Mouse (Mus musculus) MEL (cell line): Measurements from ENCODE around the gene Gm29609. TPM values are rescaled to one million over a fixed set of nuclear protein-coding genes. Genes with fewer than 3 reads are reported as not detected.

ENCODE experiments used
- DNase-seq: peaks from one replicate; pipeline ENCODE4 v3.0.0; 2011; ENCODE audit warnings: low read depth, low spot score
- H3K27ac ChIP-seq: 2 replicates; pipeline ENCODE4 v1.5.1; 2012; ENCODE audit warnings: low read depth, mild to moderate bottlenecking, control low read depth, low read length, moderate library complexity; ENCODE audit not compliant: control insufficient read depth
- H3K27me3 ChIP-seq, 2 experiments: fragments of 150-350 bp in 1 of 2; sonication (generic) in 1 of 2; 2 replicates each; pipeline ENCODE4 v1.6.1; 2012; ENCODE audit warnings: low read length in 2 of 2, mild to moderate bottlenecking in 2 of 2, improper control_type of control experiment in 1 of 2, moderate library complexity in 1 of 2; ENCODE audit not compliant: insufficient read depth in 2 of 2, control insufficient read depth in 1 of 2
- H3K36me3 ChIP-seq, 2 experiments: 2 replicates each; pipeline ENCODE4 v1.6.1; 2012 to 2014; ENCODE audit warnings: low read length in 2 of 2, improper control_type of control experiment in 1 of 2, inconsistent platforms in 1 of 2, mild to moderate bottlenecking in 1 of 2; ENCODE audit not compliant: insufficient read depth in 2 of 2, control insufficient read depth in 1 of 2
- H3K4me1 ChIP-seq, 2 experiments: fragments of 150-350 bp in 1 of 2; sonication (generic) in 1 of 2; 2 replicates each; pipeline ENCODE4 v1.6.1; 2012; ENCODE audit warnings: low read length in 2 of 2, improper control_type of control experiment in 1 of 2, mild to moderate bottlenecking in 1 of 2; ENCODE audit not compliant: insufficient read depth in 2 of 2, control insufficient read depth in 1 of 2
- H3K4me3 ChIP-seq, 2 experiments: fragments of 150-350 bp in 1 of 2; sonication (generic) in 1 of 2; 2 replicates each; pipeline ENCODE4 v1.5.1; 2012; ENCODE audit warnings: low read depth in 2 of 2, low read length in 2 of 2, mild to moderate bottlenecking in 2 of 2, moderate library complexity in 2 of 2, control low read depth in 1 of 2, improper control_type of control experiment in 1 of 2; ENCODE audit not compliant: control insufficient read depth in 1 of 2, insufficient read depth in 1 of 2
- H3K79me2 ChIP-seq: 2 replicates; pipeline ENCODE4 v1.6.1; 2012; ENCODE audit warnings: mild to moderate bottlenecking, low read length, moderate library complexity; ENCODE audit not compliant: control insufficient read depth, poor library complexity, insufficient read depth
- H3K9ac ChIP-seq: 2 replicates; pipeline ENCODE4 v1.6.1; 2012; ENCODE audit warnings: low read depth, mild to moderate bottlenecking, control low read depth, low read length, moderate library complexity; ENCODE audit not compliant: control insufficient read depth, poor library complexity, severe bottlenecking
- H3K9me3 ChIP-seq: fragments of 150-350 bp; sonication (generic); replicated peaks from 2 replicates; pipeline ENCODE4 v1.6.1; 2012; ENCODE audit warnings: mild to moderate bottlenecking, low read length, improper control_type of control experiment, moderate library complexity; ENCODE audit not compliant: insufficient read depth
- CHD2 ChIP-seq: IDR thresholded peaks from 2 replicates; pipeline ENCODE4 v1.6.1; 2011; ENCODE audit warnings: low read length, improper control_type of control experiment
- GABPA ChIP-seq: IDR thresholded peaks from 2 replicates; pipeline ENCODE4 v1.6.1; 2012; ENCODE audit warnings: low read depth, mild to moderate bottlenecking, inconsistent platforms, low read length, improper control_type of control experiment, moderate library complexity
- MYB ChIP-seq: IDR thresholded peaks from 2 replicates; pipeline ENCODE4 v1.6.1; 2011; ENCODE audit warnings: mild to moderate bottlenecking, low read depth, low read length, improper control_type of control experiment
- MYC ChIP-seq: IDR thresholded peaks from 2 replicates; pipeline ENCODE4 v1.6.1; 2011; ENCODE audit warnings: low read depth, mild to moderate bottlenecking, low read length, improper control_type of control experiment, moderate library complexity
- NELFE ChIP-seq: IDR thresholded peaks from 2 replicates; pipeline ENCODE4 v1.6.1; 2011; ENCODE audit warnings: low read depth, low read length, improper control_type of control experiment
- POLR2A ChIP-seq, 2 experiments: IDR thresholded peaks; 2 replicates each; pipeline ENCODE4 v1.6.1; 2011 to 2012; ENCODE audit warnings: low read length in 2 of 2, mild to moderate bottlenecking in 2 of 2, control low read depth in 1 of 2, improper control_type of control experiment in 1 of 2, low read depth in 1 of 2, moderate library complexity in 1 of 2; ENCODE audit not compliant: control insufficient read depth in 1 of 2, insufficient read depth in 1 of 2, poor library complexity in 1 of 2
- POLR2AphosphoS2 ChIP-seq: IDR thresholded peaks from 2 replicates; pipeline ENCODE4 v1.6.1; 2011; ENCODE audit warnings: low read length, improper control_type of control experiment
- POLR2AphosphoS5 ChIP-seq: IDR thresholded peaks from 2 replicates; pipeline ENCODE4 v1.6.1; 2012; ENCODE audit warnings: low read depth, borderline replicate concordance, mild to moderate bottlenecking, inconsistent platforms, low read length, moderate library complexity, mixed read lengths
- RAD21 ChIP-seq: IDR thresholded peaks from 2 replicates; pipeline ENCODE4 v1.6.1; 2011; ENCODE audit warnings: mild to moderate bottlenecking, low read depth, low read length, improper control_type of control experiment
- ZKSCAN1 ChIP-seq: IDR thresholded peaks from 2 replicates; pipeline ENCODE4 v1.6.1; 2012; ENCODE audit warnings: low read depth, mild to moderate bottlenecking, inconsistent platforms, low read length, improper control_type of control experiment, moderate library complexity
- ZMIZ1 ChIP-seq: IDR thresholded peaks from 2 replicates; pipeline ENCODE4 v1.6.1; 2012; ENCODE audit warnings: low read depth, mild to moderate bottlenecking, inconsistent platforms, low read length, improper control_type of control experiment, moderate library complexity
- polyA plus RNA-seq, 2 experiments: library from polyadenylated mRNA; stranded (reverse) in 1 of 2; unstranded in 1 of 2; fragments of >175 nt in 1 of 2; fragments of >200 nt in 1 of 2; gene quantifications; 2 replicates each; pipeline versions ENCODE4 v1.2.1 to v1.2.4; 2012; ENCODE audit warnings: low replicate concordance in 2 of 2, low read depth in 1 of 2; ENCODE audit not compliant: insufficient read length in 2 of 2, insufficient read depth in 1 of 2, missing spikeins in 1 of 2
- total RNA-seq: library from RNA; depleted of rRNA; stranded (reverse); fragments of 300-350 nt; gene quantifications from 2 replicates; pipeline ENCODE4 v1.2.3, GENCODE M21; 2012

Gm29609 gene
- total and polyA plus RNA-seq, 3 experiments: 5.0 to 6.4 TPM; not detected in 1

DNA sequence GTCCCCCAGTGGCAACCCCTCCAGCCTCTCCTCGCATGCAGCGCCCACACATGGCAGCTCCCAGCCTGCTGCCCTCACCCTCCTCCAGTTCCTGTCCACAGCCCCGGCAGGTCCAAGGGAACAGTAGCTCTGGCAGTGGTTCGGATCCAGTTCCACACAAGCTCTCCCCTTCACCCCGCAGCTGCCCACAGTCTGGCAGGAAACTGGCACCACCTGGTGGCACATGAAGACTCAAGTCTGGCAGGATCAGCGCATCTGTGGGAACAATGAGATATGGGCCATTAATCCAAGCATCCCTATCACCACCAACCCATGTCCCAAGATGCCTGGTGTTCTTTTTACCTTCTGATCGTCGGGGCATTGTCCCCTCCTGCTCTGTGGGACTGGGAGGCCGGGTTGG is 20.2 kb upstream of the Gm29609 start (continued):
- TF ChIP-seq MYC: no peak

DNA sequence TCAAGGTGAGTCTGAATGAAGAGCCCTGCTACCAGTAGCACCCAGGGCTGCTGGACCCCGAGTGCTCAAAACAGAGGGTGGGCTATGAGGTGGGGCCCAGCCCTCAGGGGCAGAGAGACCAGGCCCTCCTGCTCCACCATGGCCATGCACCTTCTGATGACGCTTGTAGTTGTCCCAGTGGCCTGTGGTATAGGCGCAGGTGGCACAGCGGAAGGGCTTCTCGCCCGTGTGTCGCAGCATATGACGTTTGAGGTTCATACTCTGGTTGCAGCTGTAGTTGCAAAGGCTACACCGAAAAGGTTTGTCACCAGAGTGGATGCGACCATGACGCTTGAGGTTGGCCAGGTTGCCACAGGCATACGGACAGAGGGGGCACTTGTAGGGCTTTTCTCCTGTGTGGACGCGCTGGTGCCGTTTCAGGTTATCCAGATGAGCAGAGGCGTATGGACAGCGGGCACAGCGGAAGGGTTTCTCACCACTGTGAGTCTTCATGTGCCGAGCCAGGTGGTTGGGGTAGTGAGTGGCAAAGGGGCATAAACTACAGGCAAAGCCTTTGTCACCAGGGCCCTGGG is 19.7 kb upstream of the Gm29609 start:
- Histone ChIP-seq H3K9me3 (no peaks in the 10 kb centered on the region), H3K27ac (no peak overlapping the region), H3K4me1 (no peaks in the 10 kb centered on the region; a peak in 1 of 4 replicates), H3K79me2 (peaks cover 13% of the 10 kb centered on the region), H3K4me3 (no peak overlapping the region)
- DNase-seq: no peak
- no peak for TF ChIP-seq NELFE
- no peak for TF ChIP-seq MYB
- no peak for TF ChIP-seq POLR2AphosphoS5
- TF ChIP-seq RAD21: no peak
- peak; percentile 2; the same call in 1 of the 2 replicates for TF ChIP-seq POLR2AphosphoS2
- TF ChIP-seq ZMIZ1: no peak; the same call in none of the 2 replicates
- no peak for TF ChIP-seq ZKSCAN1
- peak; percentile 18 to 43; a peak in 1 of 4 replicates for TF ChIP-seq POLR2A (IDR thresholded peaks at IDR 0.05; ENCODE audit: control insufficient read depth in 1 of 2, insufficient read depth in 1 of 2, low read depth in 1 of 2, low read length in 2 of 2, poor library complexity in 1 of 2)
- TF ChIP-seq, all 39 proteins: peak for 2
- H3K9ac ChIP-seq: no peak overlapping the region
- peaks cover 9 to 10% of the 10 kb centered on the region in 2 experiments for H3K36me3 ChIP-seq
- no peaks in the 10 kb centered on the region for H3K27me3 ChIP-seq

- no peak for DNase-seq
- TF ChIP-seq POLR2A (IDR thresholded peaks at IDR 0.05; ENCODE audit: control insufficient read depth in 1 of 2, insufficient read depth in 1 of 2, low read depth in 1 of 2, low read length in 2 of 2, poor library complexity in 1 of 2) (peak in 1 of 2 experiments; percentile 31; a peak in 1 of 4 replicates), GABPA (no peak), CHD2 (no peak; the same call in 1 of the 2 replicates), POLR2AphosphoS2 (peak; percentile 83)
- TF ChIP-seq, all 39 proteins: peak for 2
- H3K36me3 ChIP-seq: peaks cover 6 to 14% of the 10 kb centered on the region in 2 experiments
Observed at GRCm38 (mm10) chr5:31198616-31199320, 19.1 kb upstream of the Gm29609 start.

More at GRCm38 (mm10) chr5:31198616-31199320, 19.1 kb upstream of the Gm29609 start:
- no peak overlapping the region for H3K27ac ChIP-seq
- peaks cover 16% of the 10 kb centered on the region for H3K79me2 ChIP-seq
- H3K27me3 ChIP-seq: no peaks in the 10 kb centered on the region
- no peak overlapping the region for H3K4me3 ChIP-seq
- H3K9me3 ChIP-seq: no peaks in the 10 kb centered on the region
- H3K4me1 ChIP-seq: no peaks in the 10 kb centered on the region; a peak in 1 of 4 replicates
- no peak overlapping the region for H3K9ac ChIP-seq
